Mouse (Mus musculus) G1E-ER4 (cell line): Measurements from ENCODE around the gene Sfmbt2. TPM values are rescaled to one million over a fixed set of nuclear protein-coding genes. Genes with fewer than 3 reads are reported as not detected.
A peak's percentile ranks its signal among the peaks of the same experiment; 100 is the strongest.

Experiments
- GATA1 ChIP-seq: IDR thresholded peaks from one replicate; pipeline ENCODE4 v1.8.0; 2012; ENCODE audit warnings: low read length, inconsistent platforms
- polyA plus RNA-seq: library from polyadenylated mRNA; stranded (reverse); fragments of >175 nt; gene quantifications from 2 replicates; pipeline ENCODE4 v1.2.3, GENCODE M21; 2012

Gene Sfmbt2
- polyA plus RNA-seq, 1 experiment = 28.4 TPM

- no peak for TF ChIP-seq GATA1
Observed at GRCm38 (mm10) chr2:10420944-10421420, 50.7 kb downstream of the Sfmbt2 start.

- TF ChIP-seq GATA1 = no peak
Observed at GRCm38 (mm10) chr2:10437290-10437689, 67.0 kb downstream of the Sfmbt2 start.

- no peak for TF ChIP-seq GATA1
Observed at GRCm38 (mm10) chr2:10441811-10442210, 71.5 kb downstream of the Sfmbt2 start.

- no peak for TF ChIP-seq GATA1
Observed at GRCm38 (mm10) chr2:10453577-10453976, 83.3 kb downstream of the Sfmbt2 start.

GRCm38 (mm10) chr2:10458309-10458708, 88.0 kb downstream of the Sfmbt2 start:
- no peak for TF ChIP-seq GATA1

- TF ChIP-seq GATA1 = no peak
Observed at GRCm38 (mm10) chr2:10516516-10516915, 146.2 kb downstream of the Sfmbt2 start.

GRCm38 (mm10) chr2:10521719-10522415, 151.6 kb downstream of the Sfmbt2 start:
- no peak for TF ChIP-seq GATA1

GRCm38 (mm10) chr2:10525622-10526021, 155.3 kb downstream of the Sfmbt2 start:
- no peak for TF ChIP-seq GATA1

- no peak for TF ChIP-seq GATA1
Observed at GRCm38 (mm10) chr2:10541762-10542161, 171.5 kb downstream of the Sfmbt2 start.

GRCm38 (mm10) chr2:10542388-10542787, 172.1 kb downstream of the Sfmbt2 start:
- no peak for TF ChIP-seq GATA1

GRCm38 (mm10) chr2:10558816-10559215, 188.5 kb downstream of the Sfmbt2 start:
- no peak for TF ChIP-seq GATA1

- TF ChIP-seq GATA1 = no peak
Observed at GRCm38 (mm10) chr2:10565491-10565890, 195.2 kb downstream of the Sfmbt2 start.

- TF ChIP-seq GATA1 = no peak
Observed at GRCm38 (mm10) chr2:10569392-10569791, 199.1 kb downstream of the Sfmbt2 start.

GRCm38 (mm10) chr2:10572311-10572710, 202.0 kb downstream of the Sfmbt2 start:
- TF ChIP-seq GATA1 = no peak

GRCm38 (mm10) chr2:10575962-10576740, 205.8 kb downstream of the Sfmbt2 start:
- TF ChIP-seq GATA1 = peak; percentile 83

- TF ChIP-seq GATA1 = no peak
Observed at GRCm38 (mm10) chr2:10582673-10583072, 212.4 kb downstream of the Sfmbt2 start.

- no peak for TF ChIP-seq GATA1
Observed at GRCm38 (mm10) chr2:10583103-10583502, 212.8 kb downstream of the Sfmbt2 start.
